Mouse (Mus musculus) gastrocnemius, adult 18-20 months (tissue): ENCODE results near the gene Syngr1. TPM values are rescaled to one million over a fixed set of nuclear protein-coding genes. Genes with fewer than 3 reads are reported as not detected.

ENCODE experiments used
- DNase-seq: peaks from one replicate; pipeline ENCODE4 v3.0.0; 2021; ENCODE audit warnings: low spot score
- total RNA-seq, 2 experiments: library from RNA; stranded (reverse); gene quantifications; 2 replicates each; pipeline ENCODE4 v1.2.3; 2021

Gene Syngr1
- total RNA-seq, 2 experiments from 2014 or later = 54.8 to 60.6 TPM

GRCm38 (mm10) chr15:80069171-80069570, 22.0 kb upstream of the Syngr1 start:
- no peak for DNase-seq

GRCm38 (mm10) chr15:80070095-80070644, 21.0 kb upstream of the Syngr1 start:
- DNase-seq = no peak

- DNase-seq = no peak
Observed at GRCm38 (mm10) chr15:80071951-80072437, 19.1 kb upstream of the Syngr1 start.

GRCm38 (mm10) chr15:80072579-80073255, 18.4 kb upstream of the Syngr1 start:
- DNase-seq = no peak

GRCm38 (mm10) chr15:80073256-80073621, 17.9 kb upstream of the Syngr1 start:
- no peak for DNase-seq

GRCm38 (mm10) chr15:80074663-80075373, 16.3 kb upstream of the Syngr1 start:
- DNase-seq = peak; percentile 86

GRCm38 (mm10) chr15:80075374-80075694, 15.8 kb upstream of the Syngr1 start:
- DNase-seq = no peak

GRCm38 (mm10) chr15:80075733-80076337, 15.3 kb upstream of the Syngr1 start:
- DNase-seq = no peak

- peak; percentile 69 for DNase-seq
Observed at GRCm38 (mm10) chr15:80076338-80077136, 14.6 kb upstream of the Syngr1 start.

GRCm38 (mm10) chr15:80078058-80078814, 12.9 kb upstream of the Syngr1 start:
- no peak for DNase-seq

- DNase-seq = no peak
Observed at GRCm38 (mm10) chr15:80079129-80079668, 11.9 kb upstream of the Syngr1 start.

GRCm38 (mm10) chr15:80079954-80080353, 11.2 kb upstream of the Syngr1 start:
- DNase-seq = no peak

GRCm38 (mm10) chr15:80080711-80081615, 10.2 kb upstream of the Syngr1 start:
- DNase-seq = no peak

GRCm38 (mm10) chr15:80081801-80082546, 9.2 kb upstream of the Syngr1 start:
- no peak for DNase-seq

GRCm38 (mm10) chr15:80082661-80083275, 8.4 kb upstream of the Syngr1 start:
- no peak for DNase-seq

- DNase-seq = peak; percentile 99
Observed at GRCm38 (mm10) chr15:80083276-80083731, 7.8 kb upstream of the Syngr1 start.

- DNase-seq = no peak
Observed at GRCm38 (mm10) chr15:80083740-80084139, 7.4 kb upstream of the Syngr1 start.

GRCm38 (mm10) chr15:80087406-80088012, 3.6 kb upstream of the Syngr1 start:
- no peak for DNase-seq
